Mouse (Mus musculus): ENCODE data around the gene Gm6614. TPM values are rescaled to one million over a fixed set of nuclear protein-coding genes. Genes with fewer than 3 reads are reported as not detected.
A peak's percentile ranks its signal among the peaks of the same experiment; 100 is the strongest.
"Not testable (repeated sequence)": the region's sequence is repeated elsewhere in the genome, so short reads cannot be mapped to it uniquely, and the experiment has no call there.

The Gm6614 gene
- not detected in 2 replicates for polyA plus RNA-seq (2015; fragmentation: Nextera tagmentation; extraction: Ambion mirVana)

DNA sequence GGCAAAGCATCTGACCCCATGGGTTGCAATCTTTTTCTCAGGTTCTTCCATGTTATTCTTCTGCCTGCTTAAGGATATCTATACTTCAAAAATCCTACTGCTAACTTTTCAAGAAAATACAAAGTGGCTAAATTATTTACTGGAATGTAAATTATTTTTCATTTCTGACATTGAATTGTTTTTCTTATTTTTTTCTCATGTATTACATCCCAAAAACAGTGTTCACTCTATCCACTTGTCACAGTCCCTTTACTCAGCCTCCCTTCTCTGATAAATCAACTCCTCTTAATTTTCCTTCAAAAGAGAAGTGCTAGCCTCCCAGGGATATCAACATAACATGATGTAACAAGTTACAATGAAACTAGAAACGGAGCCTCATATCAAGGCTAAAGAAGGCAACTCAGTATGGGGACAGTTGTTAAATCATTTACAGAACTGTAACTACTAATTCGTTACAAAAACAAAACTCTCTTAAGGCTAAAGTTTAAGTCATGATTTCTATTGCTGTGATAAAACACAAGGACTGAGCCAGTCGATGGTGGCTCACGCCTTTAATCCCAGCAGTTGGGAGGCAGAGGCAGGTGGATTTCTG lies at the start of gene Gm6614:
Gene Gm6614 (minus strand): TSS at position 51 of the 592 bp plus-strand sequence.
- H3K36me3 ChIP-seq = no peaks in the 10 kb centered on the region
- H3K4me3 ChIP-seq (replicated peaks) = no peak within 1 kb of the TSS
- H3K9me3 ChIP-seq (replicated peaks) = no peaks in the 10 kb centered on the region
- H3K4me1 ChIP-seq = no peaks in the 10 kb centered on the region
- no peak within 1 kb of the TSS for H3K9ac ChIP-seq
- H3K27ac ChIP-seq = no peak within 1 kb of the TSS
- H3K4me2 ChIP-seq = no peak within 1 kb of the TSS
- 68% methylated on average over 4 of the region's 4 CpGs for WGBS
- H3K27me3 ChIP-seq = no peaks in the 10 kb centered on the region
- ATAC-seq (replicated peaks; ENCODE audit: low FRiP score) = no peak

DNA sequence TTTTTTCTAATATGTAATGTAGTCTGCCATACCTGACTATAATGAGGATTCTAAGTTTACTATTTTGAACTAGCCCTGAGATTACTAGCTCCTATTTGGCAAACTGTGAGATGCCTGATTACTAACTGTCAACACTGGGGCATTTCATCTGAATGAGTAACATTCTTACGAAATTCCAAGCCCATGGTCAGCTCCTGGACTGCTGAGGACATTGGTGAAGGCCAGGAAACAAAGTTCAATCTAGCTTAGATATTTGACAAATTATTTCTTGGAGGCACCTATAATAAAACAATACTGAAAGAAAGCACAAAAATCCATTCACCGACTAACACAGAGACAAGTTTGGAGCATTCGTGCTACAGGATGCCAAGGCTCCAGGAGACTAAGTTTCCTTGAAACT lies 47.1 kb upstream of the Gm6614 start:
- not testable (repeated sequence) for H3K27me3 ChIP-seq; H3K4me1 ChIP-seq; H3K27ac ChIP-seq; H3K4me3 ChIP-seq (replicated peaks); ATAC-seq (replicated peaks; ENCODE audit: low FRiP score); H3K9ac ChIP-seq; H3K4me2 ChIP-seq; H3K36me3 ChIP-seq; H3K9me3 ChIP-seq (replicated peaks)
- WGBS = 85% methylated on average over 3 of the region's 3 CpGs

DNA sequence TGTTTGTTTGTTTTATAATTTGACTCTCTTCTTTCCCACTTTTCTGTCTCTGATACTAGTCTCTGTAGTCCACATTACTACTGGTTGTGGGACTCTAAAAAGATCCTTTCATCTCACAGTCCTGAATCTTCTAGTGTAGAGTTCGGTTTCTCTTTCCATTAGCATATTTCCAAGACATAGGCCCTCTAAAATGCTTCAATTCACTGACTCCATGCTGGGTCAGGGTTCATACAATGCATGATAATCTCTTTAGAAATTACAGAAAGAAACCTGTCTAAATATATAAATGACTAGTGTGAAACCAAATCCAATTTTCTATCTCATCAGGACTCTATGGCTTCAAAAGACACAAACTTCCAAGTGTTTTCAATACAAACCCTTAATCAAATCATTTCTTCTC lies 36.5 kb upstream of the Gm6614 start:
- Histone ChIP-seq H3K4me1 (no peaks in the 10 kb centered on the region), H3K27ac (no peak overlapping the region), H3K27me3 (no peaks in the 10 kb centered on the region), H3K4me3 (replicated peaks) (no peak overlapping the region), H3K4me2 (no peak overlapping the region), H3K9ac (no peak overlapping the region), H3K9me3 (replicated peaks) (no peaks in the 10 kb centered on the region), H3K36me3 (no peaks in the 10 kb centered on the region)
- 83% methylated on average over 1 of the region's 1 CpGs for WGBS
- no peak for ATAC-seq (replicated peaks; ENCODE audit: low FRiP score)

DNA sequence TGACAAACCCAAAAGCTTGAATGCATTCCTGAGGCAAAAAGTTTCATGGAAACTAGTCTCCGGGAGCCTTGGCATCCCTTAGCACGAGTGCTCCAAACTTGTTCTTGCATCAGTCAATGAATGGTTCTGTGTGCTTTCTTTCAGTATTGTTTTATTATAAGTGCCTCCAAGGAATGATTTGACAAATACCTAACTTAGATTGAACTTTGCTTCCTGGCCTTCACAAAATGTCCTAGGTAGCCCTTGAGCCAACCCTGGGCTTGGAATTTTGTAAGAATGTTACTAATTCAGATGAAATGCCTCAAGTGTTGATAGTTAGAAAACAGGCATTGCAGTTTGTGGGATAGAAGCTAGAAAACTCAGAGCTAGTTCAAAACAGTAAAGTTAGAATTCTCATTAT lies 34.5 kb upstream of the Gm6614 start:
- Histone ChIP-seq H3K4me1 (no peaks in the 10 kb centered on the region), H3K27me3 (no peaks in the 10 kb centered on the region), H3K4me3 (replicated peaks) (no peak overlapping the region), H3K4me2 (no peak overlapping the region), H3K36me3 (no peaks in the 10 kb centered on the region), H3K9me3 (replicated peaks) (no peaks in the 10 kb centered on the region), H3K27ac (no peak overlapping the region), H3K9ac (no peak overlapping the region)
- no peak for ATAC-seq (replicated peaks; ENCODE audit: low FRiP score)
- WGBS = 92% methylated on average over 2 of the region's 2 CpGs

DNA sequence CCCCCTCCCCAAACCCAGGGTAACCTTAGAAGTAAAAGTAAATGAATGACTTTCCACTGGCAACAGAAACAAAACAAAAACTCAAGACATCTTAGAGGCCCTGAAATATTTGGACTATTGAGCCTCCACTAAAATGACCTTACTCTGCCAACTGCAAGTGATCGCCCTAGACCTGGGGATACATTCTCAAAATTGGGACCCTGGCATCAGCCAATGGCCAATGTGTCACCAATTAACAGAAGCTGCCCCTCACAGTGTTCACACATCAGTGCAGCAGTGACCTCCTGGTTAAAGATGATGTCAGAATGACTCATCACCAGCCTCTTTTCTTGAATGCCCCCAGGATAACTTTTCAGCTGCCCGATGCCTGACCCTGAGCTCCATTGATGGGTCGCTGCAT lies 30.7 kb upstream of the Gm6614 start:
- no peak overlapping the region for H3K4me3 ChIP-seq (replicated peaks)
- H3K4me1 ChIP-seq = 0 out of 2 replicates have a peak, but pooled peaks cover 2% of the 10 kb centered on the region
- no peak overlapping the region for H3K27ac ChIP-seq
- H3K9me3 ChIP-seq (replicated peaks) = no peaks in the 10 kb centered on the region
- no peak overlapping the region for H3K4me2 ChIP-seq
- ATAC-seq (replicated peaks; ENCODE audit: low FRiP score) = no peak
- 87% methylated on average over 3 of the region's 3 CpGs for WGBS
- no peaks in the 10 kb centered on the region for H3K27me3 ChIP-seq
- H3K9ac ChIP-seq = no peak overlapping the region
- H3K36me3 ChIP-seq = no peaks in the 10 kb centered on the region

DNA sequence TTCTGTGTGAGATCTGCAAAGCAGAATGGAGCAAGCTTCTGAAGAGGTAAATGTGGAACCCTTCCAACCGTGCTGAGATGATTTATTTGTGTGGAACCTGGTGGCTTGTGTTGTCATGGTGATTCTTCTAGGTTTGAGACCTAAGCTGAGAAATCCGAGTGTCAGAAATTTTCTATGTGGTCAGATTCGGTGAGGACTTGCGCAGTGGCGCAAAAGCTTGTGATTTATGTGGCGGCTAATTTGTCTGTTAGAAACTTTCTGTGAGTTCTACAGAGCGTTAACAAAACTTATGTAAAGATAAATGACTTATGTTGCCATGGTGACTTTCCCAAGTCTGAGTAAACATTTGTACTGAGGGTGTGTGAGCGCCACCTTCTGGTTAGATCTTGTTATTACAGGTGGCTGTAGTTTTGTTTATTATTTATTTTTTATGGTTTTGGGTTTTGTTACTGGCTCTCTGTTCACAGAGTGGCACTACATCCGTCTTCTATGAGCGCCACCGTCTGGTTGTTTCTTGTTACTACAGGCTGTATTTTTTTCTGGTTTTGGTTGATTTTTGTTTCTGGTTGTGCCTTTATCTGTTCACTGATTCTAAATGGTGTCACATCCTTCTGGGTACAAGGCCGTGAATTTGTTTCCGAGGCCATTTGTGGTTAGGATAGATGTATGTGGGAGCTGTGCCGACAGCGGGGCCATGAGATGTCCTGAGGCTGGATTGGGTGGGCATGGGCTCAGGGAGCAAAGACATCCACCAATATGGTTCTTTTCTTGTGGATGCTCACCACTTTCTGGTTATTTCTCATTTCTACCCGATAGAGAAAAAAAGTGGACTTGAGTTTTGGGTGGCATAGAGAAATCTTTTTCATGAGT lies 29.3 kb upstream of the Gm6614 start:
- no peak overlapping the region for H3K9ac ChIP-seq
- peak overlapping the region; percentile 29; the same call in 1 of the 2 replicates for H3K4me2 ChIP-seq
- 39% methylated on average over 16 of the region's 16 CpGs for WGBS
- no peaks in the 10 kb centered on the region for H3K27me3 ChIP-seq
- H3K4me3 ChIP-seq (replicated peaks) = no peak overlapping the region
- H3K9me3 ChIP-seq (replicated peaks) = no peaks in the 10 kb centered on the region
- H3K36me3 ChIP-seq = no peaks in the 10 kb centered on the region
- ATAC-seq (replicated peaks; ENCODE audit: low FRiP score) = peak; percentile 86
- 0 out of 2 replicates have a peak, but pooled peaks cover 2% of the 10 kb centered on the region for H3K4me1 ChIP-seq
- H3K27ac ChIP-seq = peak overlapping the region; percentile 56; the same call in 1 of the 2 replicates

DNA sequence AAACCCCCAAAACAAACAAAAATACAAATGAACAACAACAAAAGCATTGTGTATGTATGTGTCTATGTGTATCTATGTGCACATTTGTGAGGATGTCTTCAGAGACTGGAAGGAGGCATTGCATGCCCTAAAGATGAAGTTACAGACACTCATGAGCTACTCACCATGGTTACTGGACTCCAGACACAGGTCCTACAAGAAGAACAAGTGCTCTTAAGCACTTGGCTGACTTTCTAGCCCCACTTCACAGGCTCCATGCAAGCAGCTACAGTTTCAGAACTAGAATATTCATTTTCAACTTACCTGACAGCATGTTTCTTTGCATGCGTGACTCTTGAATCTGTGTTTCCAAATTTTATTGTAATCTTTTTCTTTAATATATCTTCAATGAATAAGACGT lies 24.6 kb upstream of the Gm6614 start:
- H3K36me3 ChIP-seq = no peaks in the 10 kb centered on the region
- H3K4me3 ChIP-seq (replicated peaks) = no peak overlapping the region
- H3K9me3 ChIP-seq (replicated peaks) = no peaks in the 10 kb centered on the region
- H3K4me1 ChIP-seq = 0 out of 2 replicates have a peak, but pooled peaks cover 2% of the 10 kb centered on the region
- no peak overlapping the region for H3K27ac ChIP-seq
- H3K4me2 ChIP-seq = no peak overlapping the region
- H3K9ac ChIP-seq = no peak overlapping the region
- no peak for ATAC-seq (replicated peaks; ENCODE audit: low FRiP score)
- no peaks in the 10 kb centered on the region for H3K27me3 ChIP-seq
- 78% methylated on average over 2 of the region's 2 CpGs for WGBS

DNA sequence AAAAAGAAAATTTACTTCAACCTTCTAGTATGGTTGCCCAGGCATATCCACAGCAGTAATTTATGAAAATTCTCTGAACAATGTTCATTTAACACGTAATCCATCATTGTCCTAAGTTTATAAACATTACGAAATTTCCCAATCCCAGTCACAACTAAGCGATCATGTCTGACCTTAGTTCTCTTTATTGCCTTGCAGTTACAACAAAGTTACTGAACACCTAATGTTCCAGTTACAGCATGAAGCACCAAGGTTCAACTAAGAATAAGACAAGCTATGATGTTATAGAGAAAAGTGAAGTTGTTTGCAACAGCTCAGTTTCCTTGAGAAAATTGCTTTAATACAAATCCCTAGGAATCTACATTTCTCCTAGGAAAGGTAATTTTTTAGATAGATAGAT lies 10.5 kb upstream of the Gm6614 start:
- 89% methylated on average over 3 of the region's 3 CpGs for WGBS
- no peak overlapping the region for H3K4me3 ChIP-seq (replicated peaks)
- ATAC-seq (replicated peaks; ENCODE audit: low FRiP score) = no peak

DNA sequence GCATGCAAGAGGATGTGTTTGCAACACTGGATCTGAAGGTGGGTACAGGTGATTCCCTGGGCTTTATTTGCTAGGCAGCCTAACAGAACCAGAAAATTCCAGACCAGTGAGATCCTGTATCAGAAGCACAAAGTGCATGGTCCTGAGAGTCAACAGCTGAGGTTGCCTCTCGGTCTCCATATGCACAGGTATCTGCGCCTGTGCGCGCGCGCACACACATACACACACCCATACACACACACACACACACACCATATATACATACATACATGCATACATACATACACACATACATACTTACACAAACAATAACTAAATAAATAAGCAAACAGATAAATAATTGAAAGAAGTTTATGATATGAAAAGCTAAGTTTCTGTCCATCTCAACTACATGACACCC lies 24.4 kb downstream of the Gm6614 start:
- Histone ChIP-seq H3K9me3 (replicated peaks) (no peaks in the 10 kb centered on the region), H3K4me1 (no peaks in the 10 kb centered on the region), H3K27me3 (no peaks in the 10 kb centered on the region), H3K4me2 (no peak overlapping the region), H3K9ac (no peak overlapping the region), H3K36me3 (no peaks in the 10 kb centered on the region), H3K27ac (no peak overlapping the region), H3K4me3 (replicated peaks) (no peak overlapping the region)
- WGBS = 98% methylated on average over 6 of the region's 6 CpGs
- no peak for ATAC-seq (replicated peaks; ENCODE audit: low FRiP score)

More for the DNA sequence above, 10.5 kb upstream of the Gm6614 start:
- Histone ChIP-seq H3K36me3 (no peaks in the 10 kb centered on the region), H3K9ac (no peak overlapping the region), H3K27ac (no peak overlapping the region), H3K4me1 (no peaks in the 10 kb centered on the region), H3K4me2 (no peak overlapping the region), H3K27me3 (no peaks in the 10 kb centered on the region), H3K9me3 (replicated peaks) (no peaks in the 10 kb centered on the region)

DNA sequence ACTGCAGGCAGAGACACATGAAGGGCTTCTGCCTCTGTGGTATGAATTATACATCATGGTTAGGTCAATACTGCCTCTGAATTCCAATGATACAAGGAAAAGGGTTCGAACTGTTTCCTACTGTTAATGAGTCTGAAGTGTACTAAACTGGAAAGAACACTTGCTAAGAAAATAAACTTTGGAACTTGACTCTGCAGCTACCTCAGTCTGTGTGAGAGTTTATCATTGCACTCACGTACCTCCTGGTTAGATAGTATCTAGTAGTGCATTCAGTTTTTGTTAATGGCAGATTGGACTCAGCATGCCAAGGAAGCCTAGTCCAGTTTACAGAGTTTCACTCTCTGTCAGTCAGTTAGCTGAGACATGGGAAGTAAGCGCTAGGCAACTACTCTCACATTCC lies 26.6 kb downstream of the Gm6614 start:
- H3K27ac ChIP-seq = no peak overlapping the region
- 61% methylated on average over 3 of the region's 3 CpGs for WGBS
- no peaks in the 10 kb centered on the region for H3K4me1 ChIP-seq
- H3K27me3 ChIP-seq = no peaks in the 10 kb centered on the region
- H3K4me3 ChIP-seq (replicated peaks) = no peak overlapping the region
- H3K9me3 ChIP-seq (replicated peaks) = no peaks in the 10 kb centered on the region
- no peaks in the 10 kb centered on the region for H3K36me3 ChIP-seq
- ATAC-seq (replicated peaks; ENCODE audit: low FRiP score) = 0 out of 2 replicates have a peak, but pooled peaks have one; percentile 40
- no peak overlapping the region for H3K9ac ChIP-seq
- no peak overlapping the region for H3K4me2 ChIP-seq

DNA sequence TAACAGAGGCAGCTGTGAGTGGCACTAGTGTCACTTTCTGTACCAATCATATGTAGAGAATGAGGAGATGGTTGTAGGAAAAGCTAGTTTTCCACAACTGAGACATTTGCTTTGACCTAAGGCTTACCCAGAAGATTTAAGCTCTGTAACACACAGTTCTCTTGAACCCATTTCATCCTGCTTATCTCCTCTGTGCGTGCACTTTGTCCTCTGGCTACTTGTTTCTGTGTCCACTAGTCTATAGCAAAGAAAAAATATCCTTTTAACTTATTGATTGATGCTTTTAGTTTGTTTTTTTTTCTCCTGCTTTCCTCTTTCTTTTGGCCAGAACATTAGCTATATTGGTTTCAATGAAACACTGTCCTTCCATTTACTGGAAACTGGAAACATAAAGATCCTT lies 48.8 kb downstream of the Gm6614 start:
- H3K27ac ChIP-seq = no peak overlapping the region
- H3K9me3 ChIP-seq (replicated peaks) = no peaks in the 10 kb centered on the region
- H3K4me2 ChIP-seq = no peak overlapping the region
- no peaks in the 10 kb centered on the region for H3K4me1 ChIP-seq
- H3K27me3 ChIP-seq = no peaks in the 10 kb centered on the region
- H3K36me3 ChIP-seq = no peaks in the 10 kb centered on the region
- 65% methylated on average over 1 of the region's 1 CpGs for WGBS
- no peak overlapping the region for H3K9ac ChIP-seq
- no peak for ATAC-seq (replicated peaks; ENCODE audit: low FRiP score)
- H3K4me3 ChIP-seq (replicated peaks) = no peak overlapping the region

DNA sequence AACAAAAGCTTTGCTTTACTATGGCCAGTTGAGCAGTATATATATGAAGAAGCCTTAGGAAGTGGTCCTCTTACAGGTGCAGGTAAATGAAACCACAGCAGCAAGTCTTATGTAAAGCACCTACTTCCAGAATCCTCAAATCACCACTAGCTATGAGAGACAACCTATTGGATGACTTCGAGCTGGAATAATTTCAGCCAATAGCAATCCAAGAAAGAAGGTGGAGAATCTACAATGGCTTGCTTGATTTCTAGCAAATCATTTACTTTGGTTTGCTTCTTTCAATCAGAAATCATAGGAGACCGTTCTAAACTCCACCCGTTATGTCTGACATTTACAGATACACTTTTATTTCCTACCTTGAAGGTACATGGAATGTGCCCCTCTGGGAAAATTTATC lies 49.4 kb downstream of the Gm6614 start:
- WGBS = 85% methylated on average over 3 of the region's 3 CpGs
- Histone ChIP-seq H3K9ac (no peak overlapping the region), H3K4me1 (no peaks in the 10 kb centered on the region), H3K4me3 (replicated peaks) (no peak overlapping the region), H3K4me2 (no peak overlapping the region), H3K9me3 (replicated peaks) (no peaks in the 10 kb centered on the region), H3K36me3 (no peaks in the 10 kb centered on the region), H3K27ac (no peak overlapping the region), H3K27me3 (no peaks in the 10 kb centered on the region)
- ATAC-seq (replicated peaks; ENCODE audit: low FRiP score) = no peak

Measured in kidney, embryonic 15.5 days (tissue).